Mouse (Mus musculus): ENCODE results near the gene Galns. TPM values are rescaled to one million over a fixed set of nuclear protein-coding genes. Genes with fewer than 3 reads are reported as not detected.

Galns gene
- polyA plus RNA-seq, 1 experiment from 2014 or later, result 8.0 TPM

DNA sequence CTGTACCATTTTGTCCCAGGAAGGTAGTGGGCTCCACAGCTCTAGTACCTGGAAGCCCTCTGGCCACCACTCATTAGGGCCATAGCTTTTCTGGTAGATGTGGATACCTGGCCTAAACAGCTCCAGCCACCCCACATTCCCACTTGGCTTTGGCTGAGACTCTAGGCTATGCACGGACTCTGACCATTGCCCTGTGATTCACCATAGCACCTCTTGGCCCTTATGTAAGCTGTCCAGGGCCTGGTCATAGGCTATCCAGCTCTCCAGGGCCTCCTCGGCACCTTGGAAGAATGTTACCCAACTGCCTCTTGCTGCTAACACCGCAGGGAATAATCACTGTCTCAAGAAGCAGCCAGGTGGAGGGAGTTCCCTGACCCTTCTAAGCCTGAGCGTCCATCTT lies 82.1 kb downstream of the Galns start:
- Histone ChIP-seq H3K27ac (no peak overlapping the region), H3K9me3 (replicated peaks) (no peaks in the 10 kb centered on the region), H3K9ac (no peak overlapping the region), H3K4me1 (replicated peaks) (peaks cover 53% of the 10 kb centered on the region), H3K27me3 (no peaks in the 10 kb centered on the region), H3K4me3 (no peak overlapping the region), H3K4me2 (no peak overlapping the region), H3K36me3 (no peaks in the 10 kb centered on the region)
- 91% methylated on average over 4 of the region's 4 CpGs for WGBS
- no peak for ATAC-seq (replicated peaks; ENCODE audit: insufficient number of reproducible peaks, insufficient read depth, low FRiP score, low read depth)

Small RNA genes lying within 50 kb of the gene (microRNA-seq; reads per million reads assigned to microRNA genes)
- gene Mir6396, result not detected

Other genes with a start within 250 kb of the Galns start
- gene Zc3h18, start 234.9 kb downstream of the Galns start, polyA plus RNA-seq (2015; fragmentation: Nextera tagmentation; extraction: Ambion mirVana), result 26.1 and 31.0 TPM in 2 replicates
- 0.34 TPM in 1 of 2 replicates, not detected in the other for gene Il17c, start 189.4 kb downstream of the Galns start, polyA plus RNA-seq (2015; fragmentation: Nextera tagmentation; extraction: Ambion mirVana)
- gene Cyba, start 178.5 kb downstream of the Galns start, polyA plus RNA-seq (2015; fragmentation: Nextera tagmentation; extraction: Ambion mirVana), result 176 and 197 TPM in 2 replicates
- 13.3 and 18.9 TPM in 2 replicates for gene Mvd, start 168.0 kb downstream of the Galns start, polyA plus RNA-seq (2015; fragmentation: Nextera tagmentation; extraction: Ambion mirVana)
- 2.0 and 2.5 TPM in 2 replicates for gene Snai3, start 150.7 kb downstream of the Galns start, polyA plus RNA-seq (2015; fragmentation: Nextera tagmentation; extraction: Ambion mirVana)
- 37.0 and 44.4 TPM in 2 replicates for gene Rnf166, start 135.4 kb downstream of the Galns start, polyA plus RNA-seq (2015; fragmentation: Nextera tagmentation; extraction: Ambion mirVana)
- 23.0 and 25.6 TPM in 2 replicates for gene Ctu2, start 135.3 kb downstream of the Galns start, polyA plus RNA-seq (2015; fragmentation: Nextera tagmentation; extraction: Ambion mirVana)
- 11.5 and 13.9 TPM in 2 replicates for gene Piezo1, start 60.1 kb downstream of the Galns start, polyA plus RNA-seq (2015; fragmentation: Nextera tagmentation; extraction: Ambion mirVana)
- 24.5 and 28.4 TPM in 2 replicates for gene Cdt1, start 43.4 kb downstream of the Galns start, polyA plus RNA-seq (2015; fragmentation: Nextera tagmentation; extraction: Ambion mirVana)
- gene Aprt, start 34.6 kb downstream of the Galns start, polyA plus RNA-seq (2015; fragmentation: Nextera tagmentation; extraction: Ambion mirVana), result 163 and 208 TPM in 2 replicates
- gene Trappc2l, start 177 bp upstream of the Galns start, polyA plus RNA-seq (2015; fragmentation: Nextera tagmentation; extraction: Ambion mirVana), result 47.1 and 56.2 TPM in 2 replicates
- gene Pabpn1l, start 11.3 kb upstream of the Galns start, polyA plus RNA-seq (2015; fragmentation: Nextera tagmentation; extraction: Ambion mirVana), result not detected in 2 replicates
- 4.2 and 5.9 TPM in 2 replicates for gene Cbfa2t3, start 87.6 kb upstream of the Galns start, polyA plus RNA-seq (2015; fragmentation: Nextera tagmentation; extraction: Ambion mirVana)
- gene Acsf3, start 164.0 kb upstream of the Galns start, polyA plus RNA-seq (2015; fragmentation: Nextera tagmentation; extraction: Ambion mirVana), result 13.8 and 16.3 TPM in 2 replicates
- gene Cdh15, start 236.5 kb upstream of the Galns start, polyA plus RNA-seq (2015; fragmentation: Nextera tagmentation; extraction: Ambion mirVana), result 0.11 and 0.28 TPM in 2 replicates